Mouse (Mus musculus) stomach, embryonic 16.5 days (tissue): ENCODE data around the gene Hist4h4. TPM values are rescaled to one million over a fixed set of nuclear protein-coding genes. Genes with fewer than 3 reads are reported as not detected.
A peak's percentile ranks its signal among the peaks of the same experiment; 100 is the strongest.
"Not testable (repeated sequence)": the region's sequence is repeated elsewhere in the genome, so short reads cannot be mapped to it uniquely, and the experiment has no call there.

Experiments
- ATAC-seq: fragments of 200-750 bp; cut with Nextera tagmentation; 2 replicates; pipeline ENCODE4 v1.8.0; 2017; ENCODE audit warnings: moderate number of reproducible peaks, moderate TSS enrichment; ENCODE audit not compliant: insufficient read depth, low FRiP score
- H3K27ac ChIP-seq: fragments of 300-500 bp; sonication (generic); 2 replicates; pipeline ENCODE4 v1.5.1; 2014; ENCODE audit warnings: low read length
- H3K27me3 ChIP-seq: fragments of 300-500 bp; sonication (generic); 2 replicates; pipeline ENCODE4 v1.6.1; 2014; ENCODE audit warnings: low read length, control low read depth, mixed read lengths; ENCODE audit not compliant: control insufficient read depth, insufficient read depth
- H3K36me3 ChIP-seq: fragments of 300-500 bp; sonication (generic); 2 replicates; pipeline ENCODE4 v1.6.1; 2014; ENCODE audit warnings: low read length; ENCODE audit not compliant: control insufficient read depth, insufficient read depth
- H3K4me1 ChIP-seq: fragments of 300-500 bp; sonication (generic); 2 replicates; pipeline ENCODE4 v1.6.1; 2014; ENCODE audit warnings: low read length, control low read depth, mixed read lengths; ENCODE audit not compliant: control insufficient read depth, insufficient read depth
- H3K4me2 ChIP-seq: fragments of 300-500 bp; sonication (generic); 2 replicates; pipeline ENCODE4 v1.6.1; 2014; ENCODE audit warnings: low read depth, low read length, mixed read lengths
- H3K4me3 ChIP-seq: fragments of 300-500 bp; sonication (generic); replicated peaks from 2 replicates; pipeline ENCODE4 v1.5.1; 2014; ENCODE audit warnings: mild to moderate bottlenecking, low read length
- H3K9ac ChIP-seq: fragments of 300-500 bp; sonication (generic); 2 replicates; pipeline ENCODE4 v1.6.1; 2014; ENCODE audit warnings: low read length
- H3K9me3 ChIP-seq: fragments of 300-500 bp; sonication (generic); replicated peaks from 2 replicates; pipeline ENCODE4 v1.6.1; 2016; ENCODE audit warnings: low read length, control low read depth; ENCODE audit not compliant: control insufficient read depth
- WGBS: fragments of 180-500 bp; shearing (Covaris S2); extraction: QIAGEN DNeasy Blood & Tissue Kit; methylation state at CpG from one replicate; pipeline ENCODE4 v1.1.7; 2014; 5-methylcytosine and 5-hydroxymethylcytosine counted together
- polyA plus RNA-seq: library from polyadenylated mRNA; unstranded; fragments of >200 nt; fragmentation: Nextera tagmentation; extraction: Ambion mirVana; gene quantifications from 2 replicates; pipeline ENCODE4 v1.2.1, GENCODE M21; 2015

Gene Hist4h4
- polyA plus RNA-seq, 1 experiment from 2014 or later, result 0.83 TPM

- 78% methylated on average over 3 of the region's 3 CpGs for WGBS
- H3K4me2 ChIP-seq, H3K36me3 ChIP-seq, H3K27me3 ChIP-seq, H3K9me3 ChIP-seq, H3K9ac ChIP-seq, H3K4me3 ChIP-seq, H3K27ac ChIP-seq: not testable (repeated sequence)
- ATAC-seq, result peak; percentile 52; the same call in 1 of the 2 replicates
- peaks cover 13% of the 10 kb centered on the region for H3K4me1 ChIP-seq
These were observed 6.1 kb downstream of the Hist4h4 start for GRCm38 (mm10) chr6:136797874-136798693.

- Histone ChIP-seq H3K4me1 (peaks cover 9% of the 10 kb centered on the region; the same call in 1 of the 2 replicates), H3K4me3 (no peak overlapping the region), H3K36me3 (no peaks in the 10 kb centered on the region), H3K27me3 (no peaks in the 10 kb centered on the region), H3K4me2 (no peak overlapping the region), H3K9ac (no peak overlapping the region), H3K27ac (no peak overlapping the region), H3K9me3 (no peaks in the 10 kb centered on the region)
- no peak for ATAC-seq
- WGBS, result 56% methylated on average over 6 of the region's 6 CpGs
These were observed 8.4 kb downstream of the Hist4h4 start for GRCm38 (mm10) chr6:136795850-136796249.

- Histone ChIP-seq H3K4me2 (no peak overlapping the region), H3K36me3 (no peaks in the 10 kb centered on the region), H3K4me3 (no peak overlapping the region), H3K4me1 (peaks cover 9% of the 10 kb centered on the region; the same call in 1 of the 2 replicates), H3K9ac (no peak overlapping the region), H3K9me3 (no peaks in the 10 kb centered on the region), H3K27me3 (no peaks in the 10 kb centered on the region), H3K27ac (no peak overlapping the region)
- ATAC-seq, result no peak
- 71% methylated on average over 1 of the region's 1 CpGs for WGBS
These were observed 9.1 kb downstream of the Hist4h4 start for GRCm38 (mm10) chr6:136795110-136795509.

GRCm38 (mm10) chr6:136793831-136794525, 10.2 kb downstream of the Hist4h4 start:
- H3K27ac ChIP-seq, result no peak overlapping the region
- peaks cover 9% of the 10 kb centered on the region; the same call in 1 of the 2 replicates for H3K4me1 ChIP-seq
- no peaks in the 10 kb centered on the region for H3K27me3 ChIP-seq
- no peaks in the 10 kb centered on the region for H3K9me3 ChIP-seq
- H3K4me3 ChIP-seq, result peak overlapping the region; percentile 44
- peak overlapping the region; percentile 59 for H3K9ac ChIP-seq
- WGBS, result under 1% methylated on average over 22 of the region's 24 CpGs
- H3K4me2 ChIP-seq, result peak overlapping the region; percentile 81
- peak; percentile 30; the same call in 1 of the 2 replicates for ATAC-seq
- no peaks in the 10 kb centered on the region for H3K36me3 ChIP-seq

GRCm38 (mm10) chr6:136792884-136793758, 11.1 kb downstream of the Hist4h4 start:
- Histone ChIP-seq H3K4me1 (peaks cover 9% of the 10 kb centered on the region; the same call in 1 of the 2 replicates), H3K27ac (no peak overlapping the region), H3K4me2 (peak overlapping the region; percentile 81), H3K9me3 (no peaks in the 10 kb centered on the region), H3K4me3 (peak overlapping the region; percentile 44), H3K9ac (peak overlapping the region; percentile 44; the same call in 1 of the 2 replicates), H3K27me3 (no peaks in the 10 kb centered on the region), H3K36me3 (no peaks in the 10 kb centered on the region)
- no peak for ATAC-seq
- 35% methylated on average over 16 of the region's 16 CpGs for WGBS

- Histone ChIP-seq H3K27ac (peak overlapping the region; percentile 56), H3K27me3 (no peaks in the 10 kb centered on the region), H3K4me3 (no peak overlapping the region), H3K4me1 (peaks cover 9% of the 10 kb centered on the region; the same call in 1 of the 2 replicates), H3K36me3 (no peaks in the 10 kb centered on the region), H3K4me2 (no peak overlapping the region), H3K9ac (no peak overlapping the region), H3K9me3 (no peaks in the 10 kb centered on the region)
- ATAC-seq, result peak; percentile 77
- WGBS, result 36% methylated on average over 5 of the region's 5 CpGs
These were observed 14.7 kb downstream of the Hist4h4 start for GRCm38 (mm10) chr6:136789391-136789971.

GRCm38 (mm10) chr6:136782761-136783160, 21.5 kb downstream of the Hist4h4 start:
- Histone ChIP-seq H3K9ac (no peak overlapping the region), H3K27ac (no peak overlapping the region), H3K4me2 (no peak overlapping the region), H3K4me1 (no peaks in the 10 kb centered on the region), H3K27me3 (no peaks in the 10 kb centered on the region), H3K4me3 (no peak overlapping the region), H3K9me3 (no peaks in the 10 kb centered on the region), H3K36me3 (no peaks in the 10 kb centered on the region)
- WGBS, result 77% methylated on average over 9 of the region's 9 CpGs
- ATAC-seq, result no peak

- Histone ChIP-seq H3K9ac (no peak overlapping the region), H3K4me1 (no peaks in the 10 kb centered on the region), H3K27ac (no peak overlapping the region), H3K9me3 (no peaks in the 10 kb centered on the region), H3K4me2 (no peak overlapping the region), H3K4me3 (no peak overlapping the region), H3K36me3 (no peaks in the 10 kb centered on the region), H3K27me3 (no peaks in the 10 kb centered on the region)
- WGBS, result 72% methylated on average over 12 of the region's 12 CpGs
- ATAC-seq, result no peak
These were observed 22.1 kb downstream of the Hist4h4 start for GRCm38 (mm10) chr6:136782146-136782545.
